Mouse (Mus musculus) ES-Bruce4 (cell line): Measurements from ENCODE around the gene Galntl6. TPM values are rescaled to one million over a fixed set of nuclear protein-coding genes. Genes with fewer than 3 reads are reported as not detected.

ENCODE experiments used
- H3K27ac ChIP-seq: 2 replicates; pipeline ENCODE4 v1.5.1; 2012; ENCODE audit warnings: low read length, inconsistent platforms; ENCODE audit not compliant: insufficient read depth
- H3K27me3 ChIP-seq: 2 replicates; pipeline ENCODE4 v1.6.1; 2012; ENCODE audit warnings: mild to moderate bottlenecking, low read length, inconsistent platforms; ENCODE audit not compliant: control insufficient read depth, poor library complexity, insufficient read depth, severe bottlenecking
- H3K36me3 ChIP-seq: 2 replicates; pipeline ENCODE4 v1.6.1; 2012; ENCODE audit warnings: inconsistent platforms, mild to moderate bottlenecking, low read length, moderate library complexity; ENCODE audit not compliant: control insufficient read depth, poor library complexity, insufficient read depth, severe bottlenecking
- H3K4me1 ChIP-seq: one replicate; pipeline ENCODE4 v1.8.1; 2011; ENCODE audit warnings: low read length; ENCODE audit not compliant: control insufficient read depth, insufficient read depth
- H3K4me3 ChIP-seq: 2 replicates; pipeline ENCODE4 v1.5.1; 2011; ENCODE audit warnings: low read depth, mild to moderate bottlenecking, low read length
- H3K9ac ChIP-seq: 2 replicates; pipeline ENCODE4 v1.6.1; 2012; ENCODE audit warnings: low read depth, mild to moderate bottlenecking, inconsistent platforms; ENCODE audit not compliant: poor library complexity, severe bottlenecking
- H3K9me3 ChIP-seq: replicated peaks from 2 replicates; pipeline ENCODE4 v1.6.1; 2012; ENCODE audit warnings: mild to moderate bottlenecking, low read length, inconsistent platforms; ENCODE audit not compliant: control insufficient read depth, poor library complexity, insufficient read depth, severe bottlenecking
- CTCF ChIP-seq: IDR thresholded peaks from one replicate; pipeline ENCODE4 v1.8.1; 2011; ENCODE audit warnings: low read depth, low read length
- EP300 ChIP-seq: IDR thresholded peaks from 2 replicates; pipeline ENCODE4 v1.6.1; 2011; ENCODE audit warnings: low read depth, low read length; ENCODE audit not compliant: insufficient read depth
- POLR2A ChIP-seq: IDR thresholded peaks from one replicate; pipeline ENCODE4 v1.8.1; 2011; ENCODE audit warnings: low read length; ENCODE audit not compliant: insufficient read depth
- polyA plus RNA-seq: library from polyadenylated mRNA; stranded (reverse); fragments of >200 nt; gene quantifications from 2 replicates; pipeline ENCODE4 v1.2.4, GENCODE M21; 2011; ENCODE audit warnings: low read depth; ENCODE audit not compliant: missing spikeins, insufficient read depth, insufficient read length

Gene Galntl6
- polyA plus RNA-seq, 1 experiment = not detected

GRCm38 (mm10) chr8:57941113-57941512 lies 971.3 kb downstream of the Galntl6 start:
- Histone ChIP-seq H3K27me3 (peaks cover 2% of the 10 kb centered on the region; the same call in 1 of the 2 replicates), H3K9me3 (no peaks in the 10 kb centered on the region), H3K4me3 (no peak overlapping the region), H3K27ac (no peak overlapping the region), H3K9ac (no peak overlapping the region), H3K4me1 (no peaks in the 10 kb centered on the region), H3K36me3 (no peaks in the 10 kb centered on the region)
- no peak for TF ChIP-seq CTCF
- TF ChIP-seq EP300 = no peak
- TF ChIP-seq POLR2A = no peak

GRCm38 (mm10) chr8:57939856-57940420 lies 972.5 kb downstream of the Galntl6 start:
- no peak overlapping the region for H3K27ac ChIP-seq
- no peaks in the 10 kb centered on the region for H3K9me3 ChIP-seq
- no peak for TF ChIP-seq EP300
- no peak for TF ChIP-seq POLR2A
- no peak for TF ChIP-seq CTCF
- no peaks in the 10 kb centered on the region for H3K36me3 ChIP-seq
- no peaks in the 10 kb centered on the region for H3K4me1 ChIP-seq
- H3K4me3 ChIP-seq = no peak overlapping the region
- H3K27me3 ChIP-seq = peaks cover 2% of the 10 kb centered on the region; the same call in 1 of the 2 replicates
- no peak overlapping the region for H3K9ac ChIP-seq

- Histone ChIP-seq H3K9ac (no peak overlapping the region), H3K36me3 (no peaks in the 10 kb centered on the region), H3K4me3 (no peak overlapping the region), H3K4me1 (no peaks in the 10 kb centered on the region), H3K27ac (no peak overlapping the region), H3K27me3 (peaks cover 2% of the 10 kb centered on the region; the same call in 1 of the 2 replicates), H3K9me3 (no peaks in the 10 kb centered on the region)
- no peak for TF ChIP-seq EP300
- peak; percentile 22 for TF ChIP-seq CTCF
- TF ChIP-seq POLR2A = no peak
Observed at GRCm38 (mm10) chr8:57939177-57939855, 973.1 kb downstream of the Galntl6 start.

GRCm38 (mm10) chr8:57927074-57927473 lies 985.4 kb downstream of the Galntl6 start:
- Histone ChIP-seq H3K9ac (no peak overlapping the region), H3K4me1 (no peaks in the 10 kb centered on the region), H3K27me3 (no peaks in the 10 kb centered on the region), H3K27ac (no peak overlapping the region), H3K36me3 (no peaks in the 10 kb centered on the region), H3K9me3 (no peaks in the 10 kb centered on the region), H3K4me3 (no peak overlapping the region)
- TF ChIP-seq EP300 (no peak), CTCF (no peak), POLR2A (no peak)

- no peak overlapping the region for H3K9ac ChIP-seq
- no peaks in the 10 kb centered on the region for H3K36me3 ChIP-seq
- H3K27me3 ChIP-seq = no peaks in the 10 kb centered on the region
- no peak overlapping the region for H3K27ac ChIP-seq
- TF ChIP-seq CTCF (no peak), EP300 (no peak), POLR2A (no peak)
- H3K4me1 ChIP-seq = no peaks in the 10 kb centered on the region
- H3K9me3 ChIP-seq = no peaks in the 10 kb centered on the region
- no peak overlapping the region for H3K4me3 ChIP-seq
Observed at GRCm38 (mm10) chr8:57923556-57923955, 988.9 kb downstream of the Galntl6 start.

- no peaks in the 10 kb centered on the region for H3K27me3 ChIP-seq
- H3K4me3 ChIP-seq = no peak overlapping the region
- H3K36me3 ChIP-seq = no peaks in the 10 kb centered on the region
- H3K9me3 ChIP-seq = no peaks in the 10 kb centered on the region
- no peak overlapping the region for H3K9ac ChIP-seq
- no peaks in the 10 kb centered on the region for H3K4me1 ChIP-seq
- TF ChIP-seq CTCF (no peak), POLR2A (no peak), EP300 (no peak)
- no peak overlapping the region for H3K27ac ChIP-seq
Observed at GRCm38 (mm10) chr8:57923130-57923529, 989.3 kb downstream of the Galntl6 start.
